Mouse (Mus musculus) thymus, postnatal 14 days (tissue): ENCODE measurements around the gene Il16.

ENCODE experiments used
- DNase-seq: peaks from one replicate; pipeline ENCODE4 v3.0.0; 2021

The Il16 gene

DNA sequence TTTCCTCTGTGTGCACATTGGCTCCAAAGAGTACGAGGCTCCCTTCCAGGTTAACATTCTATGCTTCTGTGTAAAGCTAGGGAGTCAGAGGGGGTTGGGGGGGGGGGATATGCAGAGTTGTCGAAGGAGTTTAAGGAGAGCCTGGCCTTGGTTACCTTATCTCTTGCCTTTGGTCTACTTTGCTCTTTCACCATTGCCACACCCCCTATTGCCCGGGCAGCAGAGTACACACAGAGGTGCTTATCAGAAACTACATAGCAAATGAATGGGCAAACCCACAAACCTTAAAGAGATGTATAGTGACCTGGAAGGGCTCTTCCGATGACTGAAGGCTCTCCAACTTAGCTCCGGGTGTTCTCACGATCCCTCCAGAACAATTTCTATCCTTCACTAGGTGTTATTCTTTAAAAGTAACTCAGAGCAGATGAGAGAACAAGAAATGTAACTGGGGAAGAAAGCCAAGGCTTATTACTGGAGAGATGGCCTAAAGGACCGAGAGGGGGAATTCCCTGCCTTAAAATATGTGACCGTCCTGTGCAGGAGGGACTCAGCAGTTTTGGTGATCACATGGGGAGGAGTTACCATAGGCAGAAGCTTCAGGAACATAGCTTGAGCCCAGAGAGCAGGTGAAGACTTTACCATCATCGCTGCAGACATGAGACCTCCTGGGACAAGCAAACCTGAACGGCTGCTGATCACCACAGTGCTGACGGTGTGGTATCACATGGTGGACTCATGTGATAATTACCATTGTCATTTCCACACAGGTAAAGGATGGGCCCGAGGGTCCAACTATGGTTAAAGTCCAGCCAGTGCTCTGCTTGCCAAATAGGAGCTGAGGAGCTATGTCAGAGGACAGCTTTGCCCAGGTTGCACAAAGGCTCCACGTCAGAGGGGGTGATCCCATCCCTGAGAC is 146.3 kb downstream of the Il16 start:
- no peak for DNase-seq

DNA sequence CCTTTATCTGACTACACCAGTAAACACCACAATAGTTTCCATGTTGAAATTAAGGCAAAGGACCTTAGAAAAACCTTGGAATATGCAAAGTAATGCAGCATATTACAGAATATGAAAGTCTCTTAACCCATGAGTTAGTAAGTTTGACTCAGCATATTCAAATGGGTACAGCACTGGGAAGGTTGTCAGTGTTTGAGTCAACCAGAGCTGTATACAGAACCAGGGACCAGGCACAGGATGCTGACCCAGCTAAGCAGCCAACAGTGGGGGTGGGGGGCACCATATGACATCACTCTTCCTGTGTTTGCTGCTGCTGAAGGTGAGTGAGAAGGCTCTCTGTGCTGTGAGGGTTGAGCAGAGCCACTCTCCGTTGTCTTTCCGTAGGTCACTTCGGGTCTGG is 148.5 kb downstream of the Il16 start:
- no peak for DNase-seq

DNA sequence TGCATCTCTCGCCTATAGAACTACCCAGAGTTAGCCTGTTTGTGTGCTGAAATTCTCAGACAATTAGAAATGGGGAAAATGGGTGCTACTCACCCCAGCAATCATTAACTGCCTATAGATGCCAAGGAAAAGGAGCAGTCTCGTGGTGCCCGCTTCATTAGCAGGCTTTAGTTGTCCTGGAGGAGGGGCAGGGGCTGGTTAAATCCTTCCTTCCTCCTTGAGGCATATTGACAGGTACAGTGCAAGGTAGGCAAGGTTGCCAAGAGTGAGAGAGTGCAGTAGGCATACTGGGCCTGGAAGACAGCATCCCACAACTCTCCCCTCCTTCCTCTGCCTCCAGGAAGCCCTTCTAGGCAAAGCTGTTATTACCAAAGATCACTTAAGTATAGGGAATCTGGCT is 151.5 kb downstream of the Il16 start:
- no peak for DNase-seq
